Mouse (Mus musculus) lung, embryonic 14.5 days (tissue): ENCODE measurements at regions not wholly inside any gene's neighbourhood (a gene's known extent, or its start where the extent isn't known, plus 50 kb on each side); places are given as distances from the start of the nearest gene placed in this dataset.

Experiments used
- ATAC-seq: fragments of 200-750 bp; cut with Nextera tagmentation; 2 replicates; pipeline ENCODE4 v1.8.0; 2017; ENCODE audit warnings: mild to moderate bottlenecking, moderate TSS enrichment, moderate library complexity; ENCODE audit not compliant: insufficient read depth
- DNase-seq: peaks from one replicate; pipeline ENCODE4 v3.0.0-alpha.2; 2015
- H3K27ac ChIP-seq: fragments of 300-500 bp; sonication (generic); 2 replicates; pipeline ENCODE4 v1.5.1; 2014; ENCODE audit warnings: low read depth, mild to moderate bottlenecking, moderate library complexity
- H3K27me3 ChIP-seq: fragments of 300-500 bp; sonication (generic); 2 replicates; pipeline ENCODE4 v1.6.1; 2014; ENCODE audit warnings: low read length, control low read depth; ENCODE audit not compliant: insufficient read depth
- H3K36me3 ChIP-seq: fragments of 300-500 bp; sonication (generic); 2 replicates; pipeline ENCODE4 v1.6.1; 2014; ENCODE audit warnings: control low read depth; ENCODE audit not compliant: insufficient read depth
- H3K4me1 ChIP-seq: fragments of 300-500 bp; sonication (generic); 2 replicates; pipeline ENCODE4 v1.6.1; 2014; ENCODE audit warnings: antibody characterized with exemption, control low read depth; ENCODE audit not compliant: insufficient read depth
- H3K4me2 ChIP-seq: fragments of 300-500 bp; sonication (generic); 2 replicates; pipeline ENCODE4 v1.6.1; 2014; ENCODE audit warnings: mild to moderate bottlenecking
- H3K4me3 ChIP-seq: fragments of 300-500 bp; sonication (generic); 2 replicates; pipeline ENCODE4 v1.5.1; 2014; ENCODE audit warnings: low read depth, low read length
- H3K9ac ChIP-seq: fragments of 300-500 bp; sonication (generic); 2 replicates; pipeline ENCODE4 v1.6.1; 2014
- H3K9me3 ChIP-seq: fragments of 300-500 bp; sonication (generic); 2 replicates; pipeline ENCODE4 v1.6.1; 2016; ENCODE audit warnings: low read depth, low read length, control low read depth
- CTCF ChIP-seq: IDR thresholded peaks from 2 replicates; pipeline ENCODE4 v1.5.1; 2016; ENCODE audit warnings: antibody characterized with exemption, low read depth
- WGBS: fragments of 180-500 bp; shearing (Covaris S2); extraction: QIAGEN DNeasy Blood & Tissue Kit; methylation state at CpG from one replicate; pipeline ENCODE4 v1.1.7; 2014; 5-methylcytosine and 5-hydroxymethylcytosine counted together

DNA sequence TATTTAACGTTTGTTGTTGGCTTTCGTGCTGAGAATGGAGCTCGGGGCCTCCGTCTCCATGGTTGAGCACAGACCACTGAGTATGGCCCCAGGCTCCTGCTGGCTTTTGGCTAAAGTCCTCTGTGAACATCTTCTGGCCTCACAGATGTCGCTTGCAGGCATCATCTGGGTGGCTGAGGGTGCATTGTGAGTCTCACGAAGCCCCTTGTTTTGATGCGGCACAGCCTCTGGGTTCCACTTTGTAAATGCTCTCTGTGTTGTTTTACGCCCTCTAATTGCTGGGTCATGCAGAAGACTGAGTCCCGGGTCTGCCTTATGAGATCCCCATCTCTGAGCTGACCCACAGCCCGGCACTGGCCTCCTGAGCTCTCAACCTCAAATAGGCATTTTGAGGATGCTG is 84.5 kb downstream of the Cryba4 start:
- 86% methylated on average over 10 of the region's 10 CpGs for WGBS
- no peaks in the 10 kb centered on the region for H3K4me1 ChIP-seq
- no peak overlapping the region for H3K4me3 ChIP-seq
- no peak overlapping the region for H3K4me2 ChIP-seq
- DNase-seq (no peak), ATAC-seq (no peak)
- no peak for TF ChIP-seq CTCF
- H3K9ac ChIP-seq = no peak overlapping the region
- no peak overlapping the region for H3K27ac ChIP-seq
- no peaks in the 10 kb centered on the region for H3K36me3 ChIP-seq
- no peaks in the 10 kb centered on the region for H3K9me3 ChIP-seq
- no peaks in the 10 kb centered on the region for H3K27me3 ChIP-seq

DNA sequence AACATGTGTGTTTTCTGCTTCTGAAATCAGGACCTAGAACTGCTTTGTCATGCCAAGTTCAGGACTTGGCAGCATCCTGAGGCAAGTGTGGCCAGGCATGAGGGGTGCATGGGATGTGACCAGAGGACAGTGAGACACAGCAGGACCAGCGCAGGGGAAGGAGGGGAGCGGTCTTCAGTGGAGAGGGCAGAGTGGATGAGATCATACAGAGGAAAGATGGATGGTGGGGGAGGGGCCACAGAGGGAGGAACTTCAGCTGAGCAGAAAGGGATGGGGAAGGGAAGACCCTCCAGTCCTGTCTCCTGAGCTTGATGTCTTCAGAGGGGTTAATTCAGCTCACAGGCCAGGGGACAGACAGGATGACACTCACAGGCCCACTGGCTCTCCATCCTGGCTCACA is 81.0 kb downstream of the Cryba4 start:
- Histone ChIP-seq H3K4me1 (no peaks in the 10 kb centered on the region), H3K4me2 (no peak overlapping the region), H3K27me3 (no peaks in the 10 kb centered on the region), H3K9me3 (no peaks in the 10 kb centered on the region), H3K9ac (no peak overlapping the region), H3K4me3 (no peak overlapping the region), H3K36me3 (no peaks in the 10 kb centered on the region), H3K27ac (no peak overlapping the region)
- ATAC-seq (no peak), DNase-seq (no peak)
- TF ChIP-seq CTCF = no peak
- WGBS = 51% methylated on average over 2 of the region's 2 CpGs

DNA sequence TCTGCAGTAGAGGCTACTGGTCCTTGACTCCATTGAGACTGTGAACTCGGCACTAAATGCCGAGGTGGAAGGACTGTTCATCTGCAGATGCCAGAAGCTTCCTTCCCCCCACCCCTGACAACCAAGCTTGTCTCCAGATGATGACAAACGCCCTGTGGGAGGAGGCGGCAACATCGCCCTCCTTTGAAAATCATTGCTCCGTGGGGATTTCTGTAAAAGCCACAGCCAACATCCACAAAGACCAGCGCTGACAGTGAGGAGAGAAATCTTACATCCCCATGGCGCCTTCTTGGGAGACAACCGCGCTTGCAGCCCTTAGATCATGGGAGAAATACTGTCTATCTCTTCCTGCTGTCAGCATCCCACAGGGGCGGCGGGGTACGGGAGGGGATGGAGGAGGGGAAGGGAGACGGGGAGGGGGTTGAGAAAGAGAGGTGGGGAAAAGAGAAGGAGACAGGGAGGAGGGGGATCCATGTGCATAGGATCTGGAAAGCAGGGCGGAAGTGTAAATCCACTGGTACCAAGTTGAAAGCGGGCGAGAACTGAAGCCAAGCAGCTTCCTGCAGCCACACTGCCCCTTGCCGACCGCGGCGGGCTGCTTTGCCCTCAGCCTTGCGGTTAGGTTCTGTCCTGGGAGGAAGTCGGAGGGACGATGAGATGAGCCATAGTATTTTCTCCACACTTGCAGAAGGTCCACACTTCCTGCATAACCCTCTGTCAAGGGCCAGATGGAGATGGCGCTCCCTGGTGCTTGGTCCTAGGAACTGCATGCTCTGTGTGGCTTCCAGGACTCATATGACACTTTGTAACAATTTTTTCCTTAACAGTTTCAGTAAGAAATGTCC is 72.9 kb downstream of the Cryba4 start:
- WGBS = 11% methylated on average over 25 of the region's 25 CpGs
- Histone ChIP-seq H3K27me3 (no peaks in the 10 kb centered on the region), H3K36me3 (no peaks in the 10 kb centered on the region), H3K9ac (peak overlapping the region; percentile 41), H3K4me2 (peak overlapping the region; percentile 61), H3K27ac (no peak overlapping the region), H3K9me3 (no peaks in the 10 kb centered on the region), H3K4me1 (no peaks in the 10 kb centered on the region), H3K4me3 (peak overlapping the region; percentile 24)
- peak; percentile 80 for TF ChIP-seq CTCF
- DNase-seq (peak; percentile 79), ATAC-seq (no peak)

DNA sequence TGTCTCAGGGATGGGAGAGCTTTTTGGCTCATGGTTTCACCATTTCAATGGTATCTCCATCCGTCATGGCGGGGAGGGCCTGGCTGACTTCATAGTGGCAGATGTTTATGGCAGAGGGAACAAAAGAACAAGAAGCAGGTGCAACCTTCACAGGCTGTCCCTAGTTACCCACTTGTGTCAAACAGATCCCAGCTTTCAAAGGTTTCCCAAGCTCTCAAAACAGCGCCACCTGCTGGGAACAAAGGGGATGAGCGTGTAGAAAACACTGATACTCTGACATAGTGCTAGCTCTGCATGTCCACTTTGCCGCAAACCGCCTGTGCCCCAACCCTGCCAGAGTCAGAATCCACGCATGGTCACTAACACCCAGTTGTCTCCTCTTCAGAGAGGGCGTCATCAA is 69.5 kb downstream of the Cryba4 start:
- Histone ChIP-seq H3K4me1 (no peaks in the 10 kb centered on the region), H3K36me3 (no peaks in the 10 kb centered on the region), H3K27me3 (no peaks in the 10 kb centered on the region), H3K9ac (no peak overlapping the region), H3K9me3 (no peaks in the 10 kb centered on the region), H3K27ac (no peak overlapping the region), H3K4me2 (no peak overlapping the region), H3K4me3 (no peak overlapping the region)
- ATAC-seq (no peak), DNase-seq (peak; percentile 59)
- TF ChIP-seq CTCF = peak; percentile 74
- WGBS = 34% methylated on average over 8 of the region's 8 CpGs

DNA sequence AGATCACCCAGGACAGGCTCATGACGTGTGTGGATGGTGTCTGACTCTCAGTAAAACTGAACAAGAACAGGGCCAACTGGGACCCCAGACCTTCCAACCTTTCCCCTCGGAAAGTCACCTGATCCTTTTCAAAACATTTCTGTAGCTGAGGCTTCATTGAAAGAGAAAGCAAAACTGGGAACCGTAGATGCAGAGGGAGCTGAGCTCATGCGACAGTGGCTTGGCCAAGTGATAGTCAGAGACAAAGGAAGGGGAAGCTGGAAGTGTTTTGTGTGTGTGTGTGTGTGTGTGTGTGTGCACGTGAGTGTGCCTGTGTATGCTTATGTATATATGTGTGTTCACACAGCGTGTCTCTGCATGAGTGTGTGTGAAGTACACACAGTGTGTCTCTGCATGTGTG is 56.7 kb downstream of the Cryba4 start:
- H3K4me1 ChIP-seq = no peaks in the 10 kb centered on the region
- H3K9ac ChIP-seq = no peak overlapping the region
- WGBS = 62% methylated on average over 6 of the region's 6 CpGs
- H3K36me3 ChIP-seq = no peaks in the 10 kb centered on the region
- DNase-seq (no peak), ATAC-seq (no peak)
- no peak for TF ChIP-seq CTCF
- H3K9me3 ChIP-seq = no peaks in the 10 kb centered on the region
- no peak overlapping the region for H3K4me2 ChIP-seq
- H3K27ac ChIP-seq = no peak overlapping the region
- no peaks in the 10 kb centered on the region for H3K27me3 ChIP-seq
- H3K4me3 ChIP-seq = no peak overlapping the region
